Comparison of ENCODE assay signal across 24 mouse cellular contexts in the genomic region with DNA sequence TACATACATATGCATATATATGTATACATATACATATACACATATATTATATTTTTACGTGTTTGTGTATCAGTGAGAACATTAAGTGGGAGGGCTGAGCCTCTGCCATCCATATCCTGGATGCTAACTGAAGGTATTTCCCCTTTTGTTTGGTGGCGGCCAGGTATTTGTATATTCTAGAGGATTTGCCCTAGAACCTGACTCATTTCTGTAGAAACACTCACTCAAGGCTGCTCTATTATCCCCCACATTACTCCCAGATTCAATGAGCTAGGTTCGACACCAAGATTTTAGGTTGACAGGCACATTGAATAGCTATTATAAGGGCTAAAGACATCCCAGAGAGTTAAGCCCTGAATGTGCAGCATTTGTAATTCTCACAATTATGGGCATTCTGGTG. TPM values are rescaled to one million over a fixed set of nuclear protein-coding genes. Genes with fewer than 3 reads are reported as not detected.
DNase-seq lines count a peak whose midpoint lies in the region; ATAC-seq lines count a peak whose summit lies in the region.
"Had no signal": no experiment of that assay in that cellular context is flagged by ENCODE, and none has a peak within 500 bp of the region (broad histone marks: within the 10 kb centered on the region; RNA-seq: fewer than 3 reads in every experiment).

No protein-coding gene starts in this region.

- peak; percentile 17 for ATAC-seq in CD4-positive, CD25-positive, alpha-beta regulatory T cell, adult 4 months
- ATAC-seq: activated CD4-positive, CD25-positive, alpha-beta regulatory T cell, adult 4 months; forebrain, embryonic 13.5 days; forebrain, embryonic 15.5 days; forebrain, postnatal 0 days; Patski had no signal

- peak; percentile 39 for DNase-seq in CD4-positive helper T cell, adult 2 months (ENCODE audit: low read depth, low spot score)
- peak; percentile 50 for DNase-seq in induced T-regulatory cell, adult 2 months (ENCODE audit: low read depth)
- no peak for DNase-seq in thymus, postnatal 25 days
- DNase-seq in heart, postnatal 10 days = no peak
- DNase-seq: adrenal gland, adult 8-10 months; adrenal gland, postnatal 14 days; adrenal gland, postnatal 36 days; cerebellum, adult 11-12 months; cerebellum, adult 2 months; cerebellum, adult 9-10 months; cerebellum, postnatal 10 days; cerebellum, postnatal 25 days; forebrain, postnatal 0 days had no signal

- intact Hi-C loops in heart, postnatal 10 days (cut with DNase I) = no loop called here

RNA-seq across cellular contexts. Expression of a gene that starts 1.6 kb away (rescaled TPM):
- polyA plus RNA-seq in CD4-positive, CD25-positive, alpha-beta regulatory T cell, adult 4 months (2017; shearing (Covaris generic)) = 1,000 to 10,000 TPM; 1,231 to 1,594 TPM
- 10 to 100 TPM in 1 of 2 experiments, 1 to 10 TPM in 1; 5.7 to 11.5 TPM for total RNA-seq in heart, postnatal 10 days (2021)

RNA-seq across cellular contexts. Expression of a gene that starts 11.0 kb away (rescaled TPM):
- polyA plus RNA-seq in CD4-positive, CD25-positive, alpha-beta regulatory T cell, adult 4 months (2017; shearing (Covaris generic)) = 100 to 1,000 TPM; 343 to 436 TPM
- 100 to 1,000 TPM in 1 of 2 experiments, 10 to 100 TPM in 1; 75.4 to 153 TPM for total RNA-seq in heart, postnatal 10 days (2021)

RNA-seq across cellular contexts. Expression of a gene that starts 12.0 kb away (rescaled TPM):
- under 1 TPM in 1 of 2 experiments, not detected in 1; 0.40 TPM for polyA plus RNA-seq in CD4-positive, CD25-positive, alpha-beta regulatory T cell, adult 4 months (2017; shearing (Covaris generic))
- not detected for total RNA-seq in heart, postnatal 10 days (2021)
- total RNA-seq: adrenal gland, adult 18-20 months; adrenal gland, adult 8-10 months; adrenal gland, postnatal 14 days; adrenal gland, postnatal 36 days; forebrain, postnatal 0 days had no signal
- polyA plus RNA-seq: activated CD4-positive, CD25-positive, alpha-beta regulatory T cell, adult 4 months; cerebellum, adult 2 months; embryonic facial prominence, embryonic 10.5 days; embryonic facial prominence, embryonic 12.5 days; embryonic facial prominence, embryonic 14.5 days; forebrain, embryonic 11.5 days; forebrain, embryonic 13.5 days; forebrain, embryonic 15.5 days; forebrain, postnatal 0 days; G1E; Patski had no signal

RNA-seq across cellular contexts. Expression of a gene that starts 19.4 kb away (rescaled TPM):
- polyA plus RNA-seq in CD4-positive, CD25-positive, alpha-beta regulatory T cell, adult 4 months (2017; shearing (Covaris generic)) = 100 to 1,000 TPM; 250 to 324 TPM
- 10 to 100 TPM; 82.2 to 94.5 TPM for total RNA-seq in heart, postnatal 10 days (2021)

RNA-seq across cellular contexts. Expression of a gene that starts 37.4 kb away (rescaled TPM):
- under 1 TPM in 1 of 2 experiments, not detected in 1; 0.90 TPM for polyA plus RNA-seq in CD4-positive, CD25-positive, alpha-beta regulatory T cell, adult 4 months (2017; shearing (Covaris generic))
- 1 to 10 TPM in 1 of 2 experiments, under 1 TPM in 1; 0.97 to 1.8 TPM for total RNA-seq in heart, postnatal 10 days (2021)

Comparison
In these comparisons a context has a peak if more than half of its experiments do, and no peak if none do; other contexts are left out.
1. DNase-seq: peak in CD4-positive helper T cell, adult 2 months (single experiment) and induced T-regulatory cell, adult 2 months (single experiment); none in thymus, postnatal 25 days (single experiment) and heart, postnatal 10 days (0 of 2).